Mouse (Mus musculus) Muller cell, postnatal 12 days (primary cell): ENCODE measurements around the gene Gm49383.
"Not testable (repeated sequence)": the region's sequence is repeated elsewhere in the genome, so short reads cannot be mapped to it uniquely, and the experiment has no call there.

Source experiments
- DNase-seq: peaks from one replicate; pipeline ENCODE4 v3.0.0-alpha.2; 2015; ENCODE audit errors: inconsistent ontology term

The Gm49383 gene

GRCm38 (mm10) chr12:69198985-69199384 is 2.1 kb upstream of the Gm49383 start:
- no peak for DNase-seq

DNA sequence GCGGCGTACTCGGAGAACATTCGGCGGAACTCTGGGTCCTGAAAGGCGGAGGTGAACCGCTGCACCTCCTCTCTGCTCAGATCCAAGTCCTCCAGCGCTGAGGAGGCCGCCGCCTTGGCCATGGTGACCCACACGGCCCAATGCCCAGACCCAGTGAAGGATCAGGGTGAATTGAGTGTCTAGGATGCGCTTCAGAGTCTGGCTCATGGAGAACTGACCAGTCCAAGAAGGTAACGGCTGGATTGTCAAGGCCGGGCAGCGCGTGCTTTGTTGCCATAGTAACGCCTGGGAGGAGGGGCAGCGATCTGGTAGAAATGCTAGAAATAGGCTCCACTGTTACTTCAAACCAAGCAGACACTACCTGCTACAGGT is 1.2 kb upstream of the Gm49383 start, which contains the start of gene Dnaaf2:
Dnaaf2 (minus strand) TSS at position 266 of the 372 bp plus-strand sequence.
- DNase-seq = peak; percentile 75

GRCm38 (mm10) chr12:69197378-69198163 is 667 bp upstream of the Gm49383 start:
- peak; percentile 69 for DNase-seq

- no peak for DNase-seq
Observed at GRCm38 (mm10) chr12:69192637-69193036, 4.3 kb downstream of the Gm49383 start.

- DNase-seq = no peak
Observed at GRCm38 (mm10) chr12:69191396-69191795, 5.5 kb downstream of the Gm49383 start.

DNA sequence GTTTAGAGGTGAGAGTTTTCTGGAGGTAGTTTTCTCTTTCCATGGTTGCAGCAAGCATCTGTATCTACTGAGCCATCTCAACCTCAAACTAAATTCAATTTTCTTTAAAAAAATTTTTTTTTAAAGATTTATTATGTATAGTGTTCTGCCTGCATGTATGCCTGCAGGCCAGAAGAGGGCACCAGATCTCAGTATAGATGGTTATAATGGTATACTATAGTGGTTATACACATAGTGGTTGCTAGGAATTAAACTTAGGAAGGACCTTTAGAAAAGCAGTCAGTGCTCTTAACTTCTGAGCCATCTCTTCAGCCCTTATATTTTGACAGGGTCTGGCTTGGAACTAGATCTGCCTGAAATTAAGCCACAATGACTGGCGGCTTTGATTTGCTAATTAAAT is 6.4 kb downstream of the Gm49383 start:
- no peak for DNase-seq

- no peak for DNase-seq
Observed at GRCm38 (mm10) chr12:69190074-69190473, 6.8 kb downstream of the Gm49383 start.

DNA sequence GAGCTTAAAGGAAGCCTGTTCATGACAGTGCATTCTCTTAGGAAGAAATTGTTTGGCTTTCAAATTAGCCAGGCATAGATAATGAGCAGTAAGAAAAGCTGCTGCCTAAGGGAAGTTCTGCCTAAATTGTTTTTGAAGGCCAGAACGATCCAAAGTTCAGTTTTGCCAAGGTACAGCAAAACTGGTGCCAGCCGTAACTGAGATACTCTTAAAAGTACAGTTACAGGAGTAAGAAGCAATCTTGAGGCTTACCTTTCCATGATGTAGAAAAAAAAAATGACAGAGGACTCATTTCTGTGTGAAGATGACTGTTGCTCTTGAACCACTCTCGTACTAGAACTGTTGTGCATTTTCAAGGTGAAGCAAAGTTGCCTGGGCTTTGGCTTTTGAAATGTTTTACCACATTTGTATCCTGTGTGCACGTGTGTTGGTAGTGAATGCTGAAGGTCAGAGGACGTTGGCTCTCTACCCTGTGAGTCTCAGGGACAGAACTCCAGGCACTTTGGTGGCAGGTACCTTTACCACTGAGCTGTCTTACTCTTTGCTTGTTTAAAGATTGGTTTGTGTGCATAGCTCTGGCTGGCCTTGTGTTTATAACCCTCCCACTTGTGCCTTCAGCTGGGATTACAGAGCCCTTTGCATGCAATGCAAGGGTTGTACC is 10.0 kb downstream of the Gm49383 start:
- no peak for DNase-seq

GRCm38 (mm10) chr12:69185371-69185770 is 11.5 kb downstream of the Gm49383 start:
- no peak for DNase-seq

DNA sequence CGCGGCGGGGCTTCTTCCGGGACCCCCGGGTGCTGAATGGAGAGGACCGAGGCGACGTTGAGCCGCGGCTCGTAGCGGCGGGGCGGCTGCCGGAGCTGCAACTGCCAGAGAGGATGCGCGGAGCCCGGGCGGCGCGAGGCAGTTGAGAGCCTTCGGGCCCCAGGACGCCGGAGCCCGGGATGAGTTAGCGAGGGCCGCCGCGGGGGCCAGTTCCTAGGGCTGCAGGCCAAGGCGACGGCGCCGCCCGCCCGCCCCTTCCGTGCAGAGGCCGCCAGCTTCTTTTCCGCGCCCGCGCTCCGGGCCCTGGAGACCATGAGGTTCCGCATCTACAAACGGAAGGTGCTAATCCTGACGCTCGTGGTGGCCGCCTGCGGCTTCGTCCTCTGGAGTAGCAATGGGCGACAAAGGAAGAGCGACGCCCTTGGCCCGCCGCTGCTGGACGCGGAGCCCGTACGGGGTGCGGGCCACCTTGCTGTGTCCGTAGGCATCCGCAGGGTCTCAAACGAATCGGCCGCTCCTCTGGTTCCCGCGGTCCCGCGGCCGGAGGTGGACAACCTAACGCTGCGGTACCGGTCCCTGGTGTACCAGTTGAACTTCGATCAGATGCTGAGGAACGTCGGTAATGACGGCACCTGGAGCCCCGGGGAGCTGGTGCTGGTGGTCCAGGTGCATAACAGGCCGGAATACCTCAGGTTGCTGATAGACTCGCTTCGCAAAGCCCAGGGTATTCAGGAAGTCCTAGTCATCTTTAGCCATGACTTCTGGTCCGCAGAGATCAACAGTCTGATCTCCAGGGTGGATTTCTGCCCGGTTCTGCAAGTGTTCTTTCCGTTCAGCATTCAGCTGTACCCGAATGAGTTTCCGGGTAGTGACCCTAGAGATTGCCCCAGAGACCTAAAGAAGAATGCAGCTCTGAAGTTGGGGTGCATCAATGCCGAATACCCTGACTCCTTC is 12.3 kb downstream of the Gm49383 start:
- DNase-seq = peak; percentile 67

DNA sequence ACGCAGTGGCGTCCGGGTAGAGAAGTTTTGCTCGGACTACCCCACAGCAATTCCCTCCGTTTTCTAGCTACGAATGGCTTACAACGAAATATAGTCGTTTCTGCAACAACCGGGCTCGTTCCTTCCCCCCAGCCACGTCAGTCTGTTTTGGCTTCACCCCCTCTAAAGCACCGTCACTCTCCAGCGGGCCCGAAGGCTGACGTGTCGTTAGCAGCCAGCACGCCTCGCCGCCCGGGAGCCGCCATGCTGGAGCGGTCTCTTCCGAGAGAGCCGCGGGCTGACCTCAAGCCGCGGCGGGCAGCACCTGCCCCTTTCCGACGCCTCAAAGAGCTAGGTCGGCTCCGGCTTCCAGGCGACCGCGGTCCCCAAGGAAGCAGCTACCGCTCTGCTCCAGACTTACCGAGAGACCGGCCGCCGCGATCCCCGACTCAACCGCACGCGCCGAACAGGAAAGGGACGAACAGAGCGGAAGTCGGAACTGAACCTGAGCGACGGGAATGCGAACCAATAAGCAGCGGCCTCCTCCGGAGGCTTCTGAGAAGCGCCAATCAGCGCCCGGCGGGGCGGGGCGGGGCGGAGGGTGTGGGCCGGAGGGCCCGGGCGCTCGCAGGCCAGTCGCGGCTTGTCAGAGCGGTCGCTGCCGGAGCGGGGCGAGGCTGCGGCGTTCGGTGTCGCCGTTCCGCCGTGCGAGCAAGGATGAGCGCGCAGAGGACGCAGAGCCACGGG is 13.2 kb downstream of the Gm49383 start, which contains the start of the genes Rpl36al and Mgat2:
Rpl36al (minus strand) TSS at position 501 of the 726 bp plus-strand sequence.
Mgat2 (plus strand) TSS at position 575 of the 726 bp plus-strand sequence.
- DNase-seq = peak; percentile 99

DNA sequence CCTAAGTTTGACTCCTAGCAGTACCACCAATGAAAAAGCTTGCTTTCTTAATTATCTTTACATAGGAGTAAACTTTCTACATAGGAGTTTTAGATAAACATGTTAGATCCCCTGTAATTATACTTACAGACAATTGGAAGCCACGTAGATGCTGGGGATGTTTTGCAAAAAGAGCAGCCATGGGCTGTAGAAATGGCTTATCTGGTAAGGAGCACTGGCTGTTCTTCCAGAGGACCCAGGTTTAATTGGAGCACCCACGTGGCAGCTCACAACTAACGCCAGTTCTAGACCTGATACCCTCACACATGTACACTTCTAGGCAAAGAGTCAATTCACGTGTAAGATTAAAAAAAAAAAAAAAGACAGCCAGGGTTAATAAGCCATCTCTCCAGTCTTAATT is 15.1 kb downstream of the Gm49383 start:
- no peak for DNase-seq

DNA sequence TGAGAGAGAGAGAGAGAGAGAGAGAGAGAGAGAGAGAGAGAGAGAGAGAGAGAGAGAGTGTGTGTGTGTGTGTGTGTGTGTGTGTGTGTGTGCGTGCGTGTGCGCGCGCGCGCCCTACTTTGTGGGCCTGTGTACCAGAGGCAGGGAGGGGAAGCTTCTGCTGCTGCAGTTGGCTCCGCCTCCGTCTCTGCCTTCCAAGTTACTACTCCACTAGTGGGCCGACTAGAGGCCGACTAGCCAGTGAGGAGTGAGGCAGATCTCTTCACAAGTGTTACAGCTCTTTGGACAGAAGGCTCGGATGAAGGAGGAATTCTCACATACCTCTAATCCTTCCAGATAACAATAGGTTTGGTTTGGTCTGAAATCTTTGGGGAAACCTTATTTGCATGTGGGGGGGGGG is 17.5 kb downstream of the Gm49383 start:
- DNase-seq = no peak

DNA sequence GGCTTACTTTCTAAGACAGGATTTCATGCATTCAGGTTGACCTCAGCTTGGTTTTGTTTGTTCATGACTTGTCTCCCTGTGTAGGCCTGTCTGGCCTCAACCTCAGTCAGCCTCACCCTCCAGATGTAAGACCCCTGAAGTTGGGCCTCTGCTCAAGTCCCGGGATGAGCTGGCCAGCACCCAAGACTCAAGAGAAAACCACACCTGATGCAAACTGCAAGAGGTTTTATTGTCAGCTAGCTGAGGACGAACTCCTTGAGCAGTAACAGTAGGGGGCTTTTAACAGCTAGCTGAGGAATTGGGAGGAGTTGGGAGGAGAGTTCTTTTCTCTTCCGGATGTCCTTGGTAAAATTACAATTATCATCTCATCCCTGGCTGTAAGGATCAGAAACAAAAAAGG is 19.4 kb downstream of the Gm49383 start:
- DNase-seq = no peak

DNA sequence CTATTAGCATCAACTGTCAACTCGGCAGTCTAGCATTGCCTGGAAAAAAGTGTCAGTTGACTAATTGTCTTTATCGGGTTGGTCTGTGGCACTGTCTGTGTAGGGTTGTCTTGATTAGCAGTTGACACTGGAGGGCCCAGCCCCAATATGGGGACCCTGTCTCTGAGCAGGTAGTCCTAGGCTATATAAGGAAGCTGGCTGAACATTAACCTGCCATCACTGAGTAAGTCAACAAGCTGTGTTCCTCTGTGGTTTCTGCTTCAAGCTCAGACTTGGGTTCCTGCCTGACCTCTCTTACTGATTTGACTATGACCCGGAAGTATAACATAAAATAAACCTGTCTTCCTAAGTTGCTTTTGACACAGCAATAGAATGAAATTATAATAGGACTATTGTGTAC is 20.9 kb downstream of the Gm49383 start:
- DNase-seq = no peak

DNA sequence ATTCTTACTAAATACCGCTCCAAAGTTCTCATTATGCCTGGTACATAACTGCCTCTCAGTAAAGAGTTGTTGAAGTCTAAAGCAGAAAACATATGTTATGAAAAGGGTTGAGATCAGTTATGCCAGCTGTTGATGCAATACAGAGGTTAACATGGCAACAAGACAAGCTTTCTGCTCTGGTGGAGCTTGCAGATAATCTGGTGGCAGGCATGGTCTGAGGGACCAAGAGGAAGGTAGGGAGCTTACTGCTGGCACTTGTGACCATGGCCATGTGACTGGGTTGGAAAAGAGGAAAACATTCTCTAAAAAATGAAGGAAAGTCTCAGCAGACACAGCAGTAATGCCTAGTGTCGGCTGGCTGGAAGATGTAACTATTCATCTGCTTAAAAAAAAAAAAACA is 25.6 kb downstream of the Gm49383 start:
- no peak for DNase-seq

DNA sequence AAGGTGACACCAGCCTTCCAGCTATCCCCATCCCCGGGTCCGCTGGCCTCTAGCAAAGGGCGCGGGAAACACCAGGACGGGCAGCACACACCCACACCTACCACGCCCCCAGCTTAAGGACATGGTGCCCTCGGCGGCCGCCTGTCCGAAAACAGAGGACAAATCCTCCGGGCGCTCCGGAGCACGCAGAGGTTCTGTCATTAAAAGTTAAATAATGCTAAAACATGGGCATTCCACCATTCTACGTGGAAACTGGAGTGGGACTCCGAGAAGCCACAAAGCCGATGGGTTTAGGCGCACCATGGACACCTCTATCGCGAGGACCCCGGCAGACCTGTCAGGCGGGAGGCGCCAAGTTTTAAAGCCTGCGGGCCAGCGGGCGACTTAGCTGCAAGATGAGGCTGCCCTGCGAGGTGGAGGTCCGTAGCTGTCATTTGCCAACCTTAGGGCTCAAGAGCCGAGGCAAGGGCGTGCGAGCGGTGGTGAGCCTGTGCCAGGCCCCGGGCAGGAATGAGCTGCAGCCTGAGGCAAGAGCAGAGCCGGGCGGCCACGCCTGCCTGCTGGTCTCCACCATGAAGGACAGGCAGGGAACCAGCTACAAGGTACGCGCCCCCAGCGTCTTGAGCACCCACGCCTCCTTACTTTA is 28.3 kb downstream of the Gm49383 start, which contains the start of gene Lrr1:
Lrr1 (plus strand) TSS at position 354 of the 646 bp plus-strand sequence.
- DNase-seq = peak; percentile 89

DNA sequence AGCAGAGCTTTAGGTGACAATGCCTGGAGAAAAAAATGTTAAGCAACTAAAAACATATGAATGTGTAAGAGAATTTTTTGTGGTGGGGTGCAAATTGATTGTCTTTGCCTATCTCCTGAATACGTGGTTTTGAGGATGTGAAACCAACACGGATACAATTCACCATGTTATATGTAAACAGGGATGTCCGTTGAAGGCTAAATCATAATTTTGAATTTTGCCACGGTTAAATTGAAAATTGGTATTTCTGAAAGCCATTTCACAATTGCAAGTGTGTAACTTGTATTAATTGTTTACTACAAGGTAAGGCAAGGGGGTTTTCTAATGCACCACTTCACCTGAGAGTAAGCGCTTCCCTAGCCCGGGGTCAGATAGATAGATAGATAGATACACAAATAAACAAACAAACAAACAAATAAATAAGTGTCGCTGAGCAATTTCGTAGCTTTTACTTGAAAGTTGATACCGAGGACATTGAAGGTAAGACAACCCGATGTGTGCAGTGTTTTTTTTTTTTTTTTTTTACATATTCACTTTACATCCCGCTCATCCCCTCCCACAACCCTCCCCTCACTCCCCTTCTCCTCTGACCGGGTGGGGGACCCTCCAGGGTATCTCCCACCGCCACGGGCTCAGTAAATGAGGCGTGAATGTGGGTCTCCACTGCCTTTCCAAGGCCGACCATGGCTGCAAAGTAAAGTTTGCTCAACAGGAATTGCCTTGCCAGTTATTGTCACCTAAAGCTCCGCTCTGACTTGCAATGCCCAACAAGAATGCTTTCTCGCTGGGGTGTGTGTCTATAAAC is 29.0 kb downstream of the Gm49383 start:
- DNase-seq = no peak

DNA sequence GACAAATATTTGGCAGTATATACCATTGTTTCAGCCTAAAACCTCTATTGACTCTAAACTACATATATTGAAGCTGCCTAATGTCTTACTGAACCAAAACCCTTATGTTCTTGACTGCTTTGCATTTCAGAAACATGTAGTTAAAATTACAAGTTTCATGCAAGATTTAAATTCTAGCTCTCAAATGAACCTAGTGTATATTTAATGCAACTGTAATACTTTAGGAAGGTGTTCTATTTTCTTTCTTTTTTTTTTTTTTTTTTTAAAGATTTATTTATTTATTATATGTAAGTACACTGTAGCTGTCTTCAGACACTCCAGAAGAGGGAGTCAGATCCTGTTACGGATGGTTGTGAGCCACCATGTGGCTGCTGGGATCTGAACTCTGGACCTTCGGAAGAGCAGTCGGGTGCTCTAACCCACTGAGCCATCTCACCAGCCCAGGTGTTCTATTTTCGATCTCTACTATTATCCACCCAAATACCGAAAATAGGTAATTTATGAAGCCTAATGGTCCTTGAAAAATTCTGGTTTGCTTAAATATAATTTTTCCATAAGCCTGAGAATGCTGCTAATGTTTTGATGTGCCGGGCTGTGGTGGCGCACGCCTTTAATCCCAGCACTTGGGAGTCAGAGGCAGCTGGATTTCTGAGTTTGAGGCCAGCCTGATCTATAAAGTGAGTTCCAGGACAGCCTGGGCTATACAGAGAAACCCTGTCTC is 29.9 kb downstream of the Gm49383 start:
- not testable (repeated sequence) for DNase-seq
